Comparison of ENCODE assay signal across 8 mouse cellular contexts in the genomic region with DNA sequence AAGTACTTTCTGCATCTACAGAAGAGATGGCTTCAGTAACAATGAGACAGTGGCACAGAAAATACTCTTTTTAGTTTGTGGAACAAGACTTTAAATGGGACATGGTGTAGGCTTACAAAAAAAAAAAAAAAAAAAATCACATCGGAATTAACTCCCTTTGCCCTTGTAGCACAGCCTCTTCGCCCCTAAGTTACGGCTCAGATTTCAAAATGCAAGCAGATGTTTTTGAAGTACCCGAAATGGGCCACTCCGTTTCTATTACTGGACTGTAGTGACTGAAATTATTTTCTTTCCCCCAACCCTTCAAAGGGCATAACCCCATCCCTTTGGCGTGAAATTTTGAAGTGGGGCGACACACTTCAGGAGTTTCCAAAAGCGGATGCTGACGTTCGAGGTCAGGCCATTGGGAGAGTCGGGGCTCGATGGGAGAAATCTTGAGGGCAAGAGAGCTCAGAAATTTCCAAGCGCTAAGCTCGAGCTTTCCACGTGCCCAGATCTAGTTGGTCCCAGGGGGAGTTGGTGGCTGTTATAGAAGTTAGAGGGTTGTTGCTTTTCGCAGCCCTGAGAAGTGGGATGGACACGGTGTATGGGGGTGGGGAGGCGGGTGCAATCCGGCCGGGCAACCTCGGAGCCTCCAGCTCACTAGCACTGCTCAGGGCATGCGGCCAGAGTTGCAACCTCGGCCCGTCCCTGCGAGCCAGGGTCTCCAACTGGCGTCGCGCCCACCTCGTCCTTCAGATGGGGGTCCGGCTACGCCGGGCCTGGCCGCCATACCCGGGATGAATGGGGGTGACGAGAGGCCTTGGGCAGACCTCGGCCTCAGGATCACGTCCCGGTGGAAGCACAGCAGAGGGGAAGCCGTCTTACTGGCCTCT. TPM values are rescaled to one million over a fixed set of nuclear protein-coding genes. Genes with fewer than 3 reads are reported as not detected.
DNase-seq lines count a peak whose midpoint lies in the region; ATAC-seq lines count a peak whose summit lies in the region.

A gene (plus strand): TSS at position 729 of the 875 bp plus-strand sequence.

- DNase-seq in 3134 (ENCODE audit: extremely low read depth, insufficient read length, low spot score) (peak; percentile 82), ZHBTc4 (ENCODE audit: low read depth, low spot score) (peak; percentile 54)
- DNase-seq in embryo, embryonic 11 days: peak; percentile 74
- DNase-seq in heart, adult 18-20 months: peak; percentile 60 to 82
- DNase-seq in thymus, postnatal 36 days: peak; percentile 60 to 72

- peak within 1 kb of the TSS; percentile 100 for H3K9ac ChIP-seq in kidney, embryonic 14.5 days (ENCODE audit: low read depth, low read length)
- H3K9ac ChIP-seq in liver, embryonic 12.5 days: peak within 1 kb of the TSS; percentile 100
- H3K9ac ChIP-seq in neural tube, embryonic 12.5 days: peak within 1 kb of the TSS; percentile 95

- H3K27me3 ChIP-seq in kidney, embryonic 14.5 days (ENCODE audit: control insufficient read depth, insufficient read depth, low read length): no peaks in the 10 kb centered on the region
- H3K27me3 ChIP-seq in liver, embryonic 12.5 days (replicated peaks): no peaks in the 10 kb centered on the region
- no peaks in the 10 kb centered on the region for H3K27me3 ChIP-seq in neural tube, embryonic 12.5 days (replicated peaks)

- H3K4me3 ChIP-seq in kidney, embryonic 14.5 days (ENCODE audit: low read length): peak within 1 kb of the TSS; percentile 98
- peak within 1 kb of the TSS; percentile 97 for H3K4me3 ChIP-seq in liver, embryonic 12.5 days
- H3K4me3 ChIP-seq in neural tube, embryonic 12.5 days: peak within 1 kb of the TSS; percentile 86

- peak within 1 kb of the TSS; percentile 98 for H3K27ac ChIP-seq in kidney, embryonic 14.5 days (ENCODE audit: low read depth, low read length)
- peak within 1 kb of the TSS; percentile 96 for H3K27ac ChIP-seq in liver, embryonic 12.5 days
- peak within 1 kb of the TSS; percentile 87 for H3K27ac ChIP-seq in neural tube, embryonic 12.5 days

- no peaks in the 10 kb centered on the region for H3K9me3 ChIP-seq in kidney, embryonic 14.5 days (ENCODE audit: control insufficient read depth, low read length)
- no peaks in the 10 kb centered on the region for H3K9me3 ChIP-seq in liver, embryonic 12.5 days (replicated peaks)
- no peaks in the 10 kb centered on the region for H3K9me3 ChIP-seq in neural tube, embryonic 12.5 days

- no peaks in the 10 kb centered on the region for H3K36me3 ChIP-seq in kidney, embryonic 14.5 days (ENCODE audit: control insufficient read depth, insufficient read depth, low read length)
- H3K36me3 ChIP-seq in liver, embryonic 12.5 days: peaks cover 4% of the 10 kb centered on the region; the same call in 1 of the 2 replicates
- no peaks in the 10 kb centered on the region for H3K36me3 ChIP-seq in neural tube, embryonic 12.5 days

- peak within 1 kb of the TSS; percentile 57 for H3K4me2 ChIP-seq in kidney, embryonic 14.5 days (replicated peaks; ENCODE audit: low read depth, low read length)
- peak within 1 kb of the TSS; percentile 81 for H3K4me2 ChIP-seq in liver, embryonic 12.5 days
- peak within 1 kb of the TSS; percentile 60 for H3K4me2 ChIP-seq in neural tube, embryonic 12.5 days (replicated peaks)

- peak; percentile 59 for ATAC-seq in kidney, embryonic 14.5 days (ENCODE audit: low FRiP score, low TSS enrichment)
- ATAC-seq in liver, embryonic 12.5 days: peak; percentile 38
- ATAC-seq in neural tube, embryonic 12.5 days (ENCODE audit: low FRiP score, low read depth): peak; percentile 68

- WGBS in kidney, embryonic 14.5 days: under 1% methylated on average over 39 of the region's 39 CpGs
- WGBS in liver, embryonic 12.5 days (ENCODE audit: insufficient replicate concordance): 1% methylated on average over 39 of the region's 39 CpGs
- WGBS in neural tube, embryonic 12.5 days: under 1% methylated on average over 39 of the region's 39 CpGs

- peaks cover 25% of the 10 kb centered on the region; the same call in 1 of the 2 replicates for H3K4me1 ChIP-seq in kidney, embryonic 14.5 days (ENCODE audit: control insufficient read depth, insufficient read depth, low read length)
- H3K4me1 ChIP-seq in liver, embryonic 12.5 days: peaks cover 58% of the 10 kb centered on the region
- peaks cover 20% of the 10 kb centered on the region for H3K4me1 ChIP-seq in neural tube, embryonic 12.5 days

RNA-seq across cellular contexts. Expression of the gene that starts here (rescaled TPM):
- 1 to 10 TPM; 1.6 to 1.7 TPM for total RNA-seq in heart, adult 18-20 months (2021)
- polyA plus RNA-seq in kidney, embryonic 14.5 days (2014; fragmentation: Nextera tagmentation; extraction: Ambion mirVana): 8.3 and 10.3 TPM in 2 replicates
- 9.5 and 10.0 TPM in 2 replicates for polyA plus RNA-seq in liver, embryonic 12.5 days (2016; fragmentation: Nextera tagmentation; extraction: Ambion mirVana)
- polyA plus RNA-seq in neural tube, embryonic 12.5 days (2016; fragmentation: Nextera tagmentation; extraction: Ambion mirVana): 9.9 and 12.2 TPM in 2 replicates

Comparison
In these comparisons a context has a peak if more than half of its experiments do, and no peak if none do; other contexts are left out.
1. Peak in every context shown above with its lines: DNase-seq, ATAC-seq, H3K4me3 ChIP-seq and H3K27ac ChIP-seq.